Mouse (Mus musculus) embryonic stem cell, embryonic (primary cell): ENCODE measurements at regions not wholly inside any gene's neighbourhood (a gene's known extent, or its start where the extent isn't known, plus 50 kb on each side); places are given as distances from the start of the nearest gene placed in this dataset.

Experiments
- CTCF ChIA-PET, 4 experiments: fragments of 300-600 bp in 2 of 4; fragments of 350-600 bp in 2 of 4; sonication (Branson Sonifier 250); formaldehyde crosslinking; loops; one replicate each; lab custom pipeline; 2022; ENCODE audit warnings: inconsistent platforms in 2 of 4; lab: Charles Lee
- POLR2A ChIA-PET, 4 experiments: fragments of 300-600 bp in 2 of 4; fragments of 350-600 bp in 2 of 4; sonication (Branson Sonifier 250); formaldehyde crosslinking; loops; one replicate each; lab custom pipeline; 2022; ENCODE audit warnings: antibody characterized with exemption in 4 of 4, inconsistent platforms in 1 of 4; lab: Charles Lee

- ChIA-PET CTCF (interaction anchor here in 3 of 4 experiments (0.6 kb wide), 3 partner anchors 29 to 622 kb away, joined by 3 read pairs; no protein-coding TSS in a partner anchor), POLR2A (interaction anchor here in 1 of 4 experiments (0.6 kb wide), 1 partner anchor 251 kb away, joined by 3 read pairs; no protein-coding TSS in a partner anchor)
Observed at GRCm38 (mm10) chr5:35169614-35170293, 64.2 kb upstream of the Lrpap1 start.

GRCm38 (mm10) chr5:35168853-35169252 is 63.3 kb upstream of the Lrpap1 start:
- ChIA-PET CTCF (interaction anchor here in 2 of 4 experiments (0.6 to 1.3 kb wide), 2 partner anchors 8 to 28 kb away, joined by 3 read pairs; no protein-coding TSS in a partner anchor), POLR2A (interaction anchor here in 1 of 4 experiments (0.5 kb wide), 1 partner anchor 1884 kb away, joined by 3 read pairs; no protein-coding TSS in a partner anchor)

GRCm38 (mm10) chr5:35168369-35168768 is 62.8 kb upstream of the Lrpap1 start:
- POLR2A ChIA-PET: no interaction called here
- CTCF ChIA-PET: interaction anchor here in 2 of 4 experiments (0.6 to 1.3 kb wide), 2 partner anchors 9 to 13 kb away, joined by 3 read pairs; no protein-coding TSS in a partner anchor

GRCm38 (mm10) chr5:35165993-35166392 is 60.4 kb upstream of the Lrpap1 start:
- CTCF ChIA-PET: no interaction called here
- POLR2A ChIA-PET: no interaction called here

- CTCF ChIA-PET: no interaction called here
- POLR2A ChIA-PET: interaction anchor here in 1 of 4 experiments (0.6 kb wide), 1 partner anchor 11 kb away, joined by 3 read pairs; no protein-coding TSS in a partner anchor
Observed at GRCm38 (mm10) chr5:35165459-35165858, 59.9 kb upstream of the Lrpap1 start.

- CTCF ChIA-PET: no interaction called here
Observed at GRCm38 (mm10) chr5:35162607-35163006, 57.0 kb upstream of the Lrpap1 start.

GRCm38 (mm10) chr5:35162120-35162519 is 56.6 kb upstream of the Lrpap1 start:
- ChIA-PET POLR2A (interaction anchor here in 1 of 4 experiments (0.5 to 0.7 kb wide), 2 partner anchors 12 to 39 kb away, joined by 3 to 4 read pairs; no protein-coding TSS in a partner anchor), CTCF (no interaction called here)

More at GRCm38 (mm10) chr5:35162607-35163006, 57.0 kb upstream of the Lrpap1 start:
- POLR2A ChIA-PET: interaction anchor here in 1 of 4 experiments (0.5 to 0.7 kb wide), 2 partner anchors 12 to 38 kb away, joined by 3 to 4 read pairs; no protein-coding TSS in a partner anchor

- ChIA-PET POLR2A (interaction anchor here in 1 of 4 experiments (0.5 kb wide), 1 partner anchor 1029 kb away, joined by 3 read pairs; no protein-coding TSS in a partner anchor), CTCF (no interaction called here)
Observed at GRCm38 (mm10) chr5:35160929-35161815, 55.6 kb upstream of the Lrpap1 start.

- CTCF ChIA-PET: no interaction called here
- POLR2A ChIA-PET: no interaction called here
Observed at GRCm38 (mm10) chr5:35159854-35160253, 54.3 kb upstream of the Lrpap1 start.

GRCm38 (mm10) chr5:35159178-35159661 is 53.7 kb upstream of the Lrpap1 start:
- ChIA-PET POLR2A (interaction anchor here in 1 of 4 experiments (0.6 to 1.0 kb wide), 2 partner anchors 46 to 838 kb away, joined by 3 to 4 read pairs; no protein-coding TSS in a partner anchor), CTCF (interaction anchor here in 1 of 4 experiments (0.6 to 1.8 kb wide), 2 partner anchors 18 to 630 kb away, joined by 4 read pairs; no protein-coding TSS in a partner anchor)

- ChIA-PET CTCF (interaction anchor here in 2 of 4 experiments (0.6 to 1.8 kb wide), 4 partner anchors 9 to 630 kb away, joined by 4 to 6 read pairs (median 5); no protein-coding TSS in a partner anchor), POLR2A (interaction anchor here in 1 of 4 experiments (0.6 to 1.0 kb wide), 2 partner anchors 47 to 837 kb away, joined by 3 to 4 read pairs; no protein-coding TSS in a partner anchor)
Observed at GRCm38 (mm10) chr5:35158346-35159047, 52.9 kb upstream of the Lrpap1 start.

GRCm38 (mm10) chr5:35156371-35156770 is 50.8 kb upstream of the Lrpap1 start:
- ChIA-PET POLR2A (no interaction called here), CTCF (interaction anchor here in 1 of 4 experiments (0.6 kb wide), 1 partner anchor 206 kb away, joined by 3 read pairs; no protein-coding TSS in a partner anchor)

GRCm38 (mm10) chr5:35155717-35156116 is 50.2 kb upstream of the Lrpap1 start:
- CTCF ChIA-PET: no interaction called here
- POLR2A ChIA-PET: no interaction called here
